Mouse (Mus musculus) ovary, postnatal 36 days (tissue): ENCODE measurements at regions not wholly inside any gene's neighbourhood (a gene's known extent, or its start where the extent isn't known, plus 50 kb on each side); places are given as distances from the start of the nearest gene placed in this dataset.

Experiments
- DNase-seq: peaks from one replicate; pipeline ENCODE4 v3.0.0; 2022; ENCODE audit warnings: low spot score, mixed read lengths

DNA sequence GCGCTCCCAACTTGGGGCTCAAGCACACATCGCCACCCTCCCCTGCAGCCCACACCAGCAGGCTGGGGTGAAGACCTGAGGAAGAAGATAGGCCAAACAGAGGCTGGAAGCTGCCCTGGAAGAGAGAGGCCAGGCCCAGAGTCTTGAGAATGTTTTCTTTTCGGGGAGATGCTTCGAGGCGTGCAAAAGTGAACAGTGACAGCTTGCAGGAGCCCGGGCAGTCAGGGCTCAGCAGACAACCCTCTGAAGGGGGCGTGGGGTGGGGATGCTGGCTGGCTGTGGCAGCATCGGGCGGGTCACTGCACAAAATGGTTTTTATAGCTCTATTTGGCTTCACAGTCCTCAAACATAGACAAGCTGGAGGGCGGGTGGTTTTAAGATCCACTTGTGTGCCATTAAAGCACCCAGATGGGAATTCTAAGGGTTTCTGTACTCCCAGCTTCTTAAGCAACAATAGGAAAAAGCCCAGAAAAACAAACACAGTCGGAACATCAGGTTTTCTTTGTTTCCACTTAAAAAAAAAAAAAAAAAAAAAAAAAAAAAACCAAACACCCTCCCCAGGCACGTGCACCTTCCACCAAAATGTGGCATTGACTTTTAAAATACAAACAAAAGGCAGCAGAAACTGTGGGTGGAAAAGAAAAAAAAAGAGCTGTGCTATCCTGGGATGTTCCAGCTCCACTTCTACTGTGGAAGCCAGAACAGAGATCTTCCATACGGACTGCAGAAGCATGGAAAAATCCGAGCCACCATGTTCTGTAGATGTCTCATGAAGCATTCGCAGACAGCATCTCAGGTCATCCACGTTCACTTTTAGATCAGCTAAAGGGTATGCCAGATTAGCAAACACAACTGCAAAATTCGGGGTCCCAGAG is 123.5 kb downstream of the Ly86 start:
- DNase-seq: no peak

DNA sequence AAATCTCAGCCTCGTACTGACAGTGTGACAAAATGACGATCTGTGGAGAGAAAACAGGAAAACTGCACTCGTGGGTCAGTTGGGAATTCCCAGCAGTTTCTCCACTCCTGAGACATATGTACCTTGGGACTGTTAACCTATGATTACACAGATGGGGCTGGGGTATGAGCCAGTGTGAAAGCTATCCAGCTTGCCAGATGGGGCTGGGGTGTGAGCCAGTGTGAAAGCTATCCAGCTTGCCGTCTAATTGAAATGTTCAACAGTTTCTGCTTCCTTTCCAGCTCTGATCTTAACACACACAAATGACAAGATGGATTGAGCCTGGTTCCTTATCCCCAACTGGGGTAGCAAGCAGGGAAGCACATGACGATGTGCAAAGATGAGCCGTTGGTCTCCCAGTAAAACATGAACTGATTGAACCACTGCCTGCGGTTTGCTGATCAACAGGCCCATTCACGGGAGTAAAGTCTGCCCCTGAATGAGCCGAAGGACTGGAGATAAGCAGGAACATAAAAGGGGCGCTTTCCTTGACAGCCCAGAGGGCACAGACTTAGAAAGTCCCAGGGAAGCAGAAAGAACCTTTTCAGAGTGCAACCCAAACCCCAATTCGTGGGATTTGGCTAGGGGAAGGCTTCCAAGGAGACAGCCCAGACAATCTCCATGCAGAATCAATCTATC is 125.4 kb downstream of the Ly86 start:
- no peak for DNase-seq

DNA sequence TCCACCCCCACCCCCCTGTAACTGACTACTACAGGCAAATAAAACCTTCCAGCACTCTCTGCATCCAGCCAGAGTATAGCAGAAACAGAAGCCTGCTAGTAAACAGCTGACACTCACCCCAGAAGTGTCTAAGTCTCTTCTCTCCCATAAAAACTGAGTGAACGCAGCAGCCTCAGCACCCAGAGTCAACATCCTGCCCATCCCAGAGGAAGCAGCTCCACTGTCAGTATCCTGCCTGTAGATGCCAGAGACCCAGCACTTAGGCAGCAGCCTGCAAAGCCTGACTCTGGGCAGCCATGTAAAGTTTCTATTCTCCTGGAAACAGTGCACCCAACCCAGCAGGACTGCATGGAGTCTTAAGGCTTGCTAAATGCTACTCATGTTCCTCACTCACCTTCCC is 128.4 kb downstream of the Ly86 start:
- no peak for DNase-seq

DNA sequence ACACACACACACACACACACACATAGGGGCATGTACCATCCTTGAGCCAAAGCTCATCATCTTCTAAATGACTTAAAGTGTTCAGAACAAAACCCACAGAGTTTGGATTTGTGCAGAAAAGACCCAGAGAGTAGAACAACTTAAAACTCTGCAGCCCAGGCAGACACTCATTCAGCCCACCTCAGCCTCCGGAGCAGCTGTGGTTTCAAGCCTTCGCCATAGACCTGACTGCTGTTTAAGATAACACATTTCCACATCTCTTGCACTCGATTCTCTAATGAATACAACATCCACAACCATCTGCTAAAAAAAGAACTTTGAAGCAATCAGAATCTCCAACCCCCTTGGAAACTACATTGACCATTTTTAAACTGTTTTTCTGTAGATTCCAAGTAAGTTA is 130.8 kb downstream of the Ly86 start:
- no peak for DNase-seq

DNA sequence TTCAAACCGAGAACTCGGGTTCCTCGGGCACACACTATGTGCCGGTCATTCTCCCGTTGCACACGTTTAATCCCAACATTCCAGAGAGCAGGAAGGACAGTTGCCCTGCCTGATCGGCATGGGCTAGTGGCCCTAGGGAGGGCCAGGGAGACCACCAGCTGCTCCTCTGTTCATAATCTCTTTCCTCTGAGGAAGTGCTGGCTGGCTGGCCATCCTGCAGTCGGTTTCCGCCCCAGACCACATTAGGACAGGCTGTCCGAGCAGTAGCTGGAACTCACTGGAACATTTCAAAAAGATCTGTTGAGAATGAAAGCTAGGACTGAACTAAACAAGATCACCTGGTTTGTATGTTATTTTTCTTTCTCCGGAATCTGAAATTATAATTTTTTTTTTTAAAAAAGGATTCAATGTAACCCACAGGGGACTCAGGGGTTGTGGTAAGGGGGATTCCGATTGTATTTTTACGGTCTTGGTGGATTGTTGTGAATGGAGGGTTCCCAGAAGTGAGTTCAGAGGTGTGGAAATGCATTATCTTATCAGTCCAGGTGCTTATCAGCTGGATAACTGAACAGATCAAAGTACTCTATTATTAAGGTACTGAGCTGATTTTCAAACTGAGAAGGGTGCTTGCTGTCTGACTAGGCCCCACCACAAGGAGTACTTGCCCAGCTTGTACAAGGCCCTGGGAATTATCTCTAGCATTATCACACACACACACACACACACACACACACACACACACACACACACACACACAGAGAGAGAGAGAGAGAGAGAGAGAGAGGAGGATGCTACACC is 131.4 kb downstream of the Ly86 start:
- DNase-seq: no peak

DNA sequence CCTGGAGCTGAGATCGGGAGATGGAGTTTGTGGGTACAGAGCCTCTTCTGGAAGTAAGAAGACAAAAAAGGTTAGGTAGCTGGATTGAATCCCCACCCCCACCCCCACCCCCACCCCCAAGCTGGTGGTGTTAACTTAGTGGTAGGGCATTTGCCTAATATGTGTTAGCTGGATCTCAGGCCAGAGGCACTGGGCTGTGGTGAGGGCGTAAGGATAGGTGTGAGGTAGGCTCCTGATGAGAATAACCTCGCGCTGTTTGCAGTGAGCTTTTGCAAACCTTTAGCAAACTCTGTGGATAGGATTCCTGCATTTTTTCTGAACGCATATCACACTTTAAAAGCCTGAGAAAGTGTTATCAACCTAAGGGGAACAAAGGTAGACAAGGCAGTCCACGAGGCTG is 132.3 kb downstream of the Ly86 start:
- no peak for DNase-seq

DNA sequence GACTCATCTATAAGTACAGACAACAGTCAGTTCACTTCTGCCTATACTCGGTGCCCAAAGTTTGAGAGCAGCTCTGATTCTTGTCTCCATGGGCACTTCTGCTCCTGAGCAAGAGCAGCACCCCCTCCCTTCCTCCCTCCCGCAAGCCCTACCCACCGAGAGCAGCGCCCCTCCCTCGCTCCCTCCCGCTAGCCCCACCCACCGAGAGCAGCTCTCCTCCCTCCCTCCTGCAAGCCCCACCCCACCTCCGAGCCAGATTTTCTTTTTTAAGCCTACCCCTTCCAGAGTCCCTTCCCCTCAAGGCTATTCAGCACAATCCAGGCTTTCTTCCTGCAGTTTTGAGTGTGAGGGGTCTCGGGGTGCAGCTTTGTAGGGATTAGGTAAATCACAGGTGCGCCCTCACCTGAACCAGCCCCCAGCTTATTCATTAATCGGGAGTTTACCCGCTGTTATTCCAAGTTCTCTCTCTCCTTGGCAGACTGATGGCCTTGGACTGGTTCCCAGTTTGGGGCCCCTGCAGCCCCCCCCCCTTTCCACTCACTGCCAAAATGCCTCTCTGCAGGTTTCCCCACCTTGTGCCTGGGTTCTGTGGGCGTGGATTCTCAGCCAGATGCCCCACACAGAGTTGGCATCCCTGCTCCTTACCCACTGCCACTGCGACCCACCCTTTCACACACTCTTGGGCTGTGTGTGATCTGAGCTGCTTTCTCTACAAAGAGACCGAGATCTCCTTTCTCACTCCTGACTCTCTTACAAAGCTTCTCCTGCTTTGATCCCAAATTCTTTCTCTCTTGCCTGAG is 132.9 kb downstream of the Ly86 start:
- DNase-seq: peak; percentile 60

DNA sequence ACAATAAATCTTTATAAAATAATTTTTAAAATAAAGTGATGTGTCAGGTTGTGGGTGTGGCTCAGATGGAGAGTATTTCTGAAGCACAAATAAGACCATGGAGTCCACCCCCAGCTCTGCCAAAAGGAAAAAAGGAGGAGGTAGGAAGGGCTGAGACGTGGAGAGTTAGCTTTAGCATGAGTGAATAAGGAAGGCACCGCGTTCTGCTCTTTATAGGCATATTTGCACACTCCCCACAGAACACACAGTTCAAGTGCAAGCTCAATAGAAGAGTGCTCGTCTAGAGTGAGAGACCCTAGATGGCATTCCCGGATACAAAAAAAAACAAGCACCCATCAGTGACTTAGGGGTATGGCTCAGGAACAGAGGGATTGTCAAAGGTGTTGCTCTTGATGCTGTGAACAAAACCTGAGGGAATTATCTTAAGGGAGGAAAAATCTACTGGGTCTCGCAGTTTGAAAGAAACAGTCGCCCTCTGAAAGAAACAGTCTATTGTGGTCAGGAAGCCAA is 134.2 kb downstream of the Ly86 start:
- no peak for DNase-seq

DNA sequence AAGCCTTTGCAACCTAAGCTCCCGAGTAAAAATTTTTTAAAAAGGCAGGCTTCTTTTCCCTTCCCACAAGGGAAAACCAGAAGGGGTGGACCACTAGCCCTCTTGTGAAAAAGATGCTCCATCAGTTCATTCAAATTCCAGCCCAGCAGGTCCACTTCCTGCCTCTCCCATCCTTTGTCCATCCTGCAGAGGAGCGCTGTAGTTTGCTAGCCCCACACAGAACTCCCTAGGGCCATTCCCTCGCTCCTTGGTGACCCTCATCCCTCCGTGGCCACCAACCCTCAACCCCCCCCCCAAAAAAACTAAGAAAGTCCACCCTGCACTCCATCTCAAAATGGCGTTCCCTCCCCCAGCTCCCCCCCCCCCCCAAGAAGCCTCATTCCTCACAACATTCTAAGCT is 136.5 kb downstream of the Ly86 start:
- no peak for DNase-seq

DNA sequence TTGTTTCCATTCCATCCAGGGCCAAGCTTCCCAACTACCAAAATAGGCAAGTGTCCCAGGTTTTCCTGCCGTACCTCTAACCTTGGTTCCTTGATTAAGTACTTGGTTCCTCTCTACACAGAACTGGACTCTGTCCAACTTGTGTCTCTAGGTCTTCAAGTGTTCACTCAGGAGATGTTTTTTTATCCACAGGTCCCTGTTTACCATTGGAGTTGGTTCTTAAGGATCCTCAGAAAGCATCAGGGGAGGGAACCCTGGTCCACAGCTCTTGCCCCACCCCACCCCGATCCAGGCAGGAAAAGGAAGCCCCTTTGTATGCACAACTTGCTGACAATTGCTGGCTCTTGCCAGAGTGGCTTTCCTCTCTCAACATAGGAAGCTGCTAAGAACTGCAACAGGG is 137.0 kb downstream of the Ly86 start:
- no peak for DNase-seq

DNA sequence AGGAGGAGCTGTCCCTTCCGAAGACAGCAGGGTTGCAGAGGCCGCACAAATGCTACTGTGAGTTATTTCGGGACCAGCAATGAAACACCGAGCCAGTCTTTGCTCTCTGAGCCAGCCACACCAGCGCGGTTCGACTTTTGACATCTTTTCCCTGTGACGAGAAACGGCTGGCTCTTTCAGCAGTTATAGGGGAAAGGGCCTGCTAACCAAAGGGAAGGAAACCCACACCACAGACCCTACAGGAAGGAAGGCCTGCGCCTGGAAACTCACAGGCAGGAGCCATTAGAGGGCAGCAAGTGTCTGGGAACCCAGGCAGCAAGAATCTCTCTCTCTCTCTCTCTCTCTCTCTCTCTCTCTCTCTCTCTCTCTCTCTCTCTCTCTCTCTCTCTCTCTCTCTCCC is 137.6 kb downstream of the Ly86 start:
- peak; percentile 71 for DNase-seq

DNA sequence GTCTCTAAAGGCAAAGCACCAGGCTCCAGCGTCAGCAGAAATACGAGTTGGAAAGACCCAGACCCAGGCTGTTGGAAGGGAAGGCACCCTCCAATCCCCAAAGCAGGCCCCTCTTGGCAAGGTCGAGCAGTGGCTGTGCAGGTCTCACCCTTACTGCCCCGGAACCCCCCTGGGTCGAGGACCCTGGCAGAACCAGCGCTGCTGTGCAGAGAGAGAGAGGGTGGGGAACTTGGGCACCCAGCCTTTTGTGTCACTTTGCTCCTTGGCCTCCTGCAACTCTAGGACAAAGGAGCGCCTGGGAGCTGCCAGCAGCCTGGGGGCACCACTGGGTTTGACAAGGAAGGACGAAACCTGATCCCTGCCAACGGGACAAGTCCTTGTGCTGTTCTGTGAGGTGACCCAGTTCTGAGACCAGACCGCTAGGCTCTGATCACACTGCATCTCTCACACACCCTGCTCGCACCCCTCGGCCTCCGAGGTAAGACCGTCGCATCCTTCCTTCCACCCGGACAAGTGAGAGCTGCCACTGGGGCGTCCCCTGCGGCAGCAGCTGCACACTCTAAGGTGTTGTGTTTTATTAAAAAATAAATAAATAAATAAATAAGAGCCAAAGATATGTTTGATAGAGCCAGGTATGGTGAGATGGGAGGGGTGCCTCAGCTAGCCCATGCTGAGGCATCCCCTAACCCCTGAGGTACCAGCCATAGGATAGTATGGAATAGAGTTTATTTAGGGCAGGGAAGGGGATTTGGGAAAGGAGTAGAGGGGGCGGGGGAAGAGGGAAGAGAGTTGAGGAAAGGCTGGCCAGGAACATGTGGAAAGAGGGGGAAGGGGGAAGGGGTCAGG is 138.2 kb downstream of the Ly86 start:
- peak; percentile 66 for DNase-seq

DNA sequence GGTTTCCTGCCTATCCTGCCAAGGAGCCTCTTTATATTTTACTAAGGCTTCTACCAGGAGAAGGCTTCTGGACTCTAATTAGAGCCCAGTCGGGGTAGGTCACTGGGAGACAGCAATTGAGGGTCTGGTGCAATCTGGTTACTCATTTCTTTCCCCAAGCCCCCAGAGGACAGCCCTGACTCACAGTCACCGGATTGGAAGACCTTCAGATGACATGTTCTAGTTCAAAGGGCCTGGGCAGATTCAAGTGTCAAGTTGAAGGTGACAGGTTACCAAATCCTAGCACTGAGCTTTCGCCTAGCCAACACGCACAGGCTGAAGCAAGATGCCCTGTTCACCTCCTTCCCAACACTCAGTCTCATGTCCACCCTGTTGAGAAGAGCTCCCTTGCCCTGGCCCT is 139.6 kb downstream of the Ly86 start:
- DNase-seq: no peak

DNA sequence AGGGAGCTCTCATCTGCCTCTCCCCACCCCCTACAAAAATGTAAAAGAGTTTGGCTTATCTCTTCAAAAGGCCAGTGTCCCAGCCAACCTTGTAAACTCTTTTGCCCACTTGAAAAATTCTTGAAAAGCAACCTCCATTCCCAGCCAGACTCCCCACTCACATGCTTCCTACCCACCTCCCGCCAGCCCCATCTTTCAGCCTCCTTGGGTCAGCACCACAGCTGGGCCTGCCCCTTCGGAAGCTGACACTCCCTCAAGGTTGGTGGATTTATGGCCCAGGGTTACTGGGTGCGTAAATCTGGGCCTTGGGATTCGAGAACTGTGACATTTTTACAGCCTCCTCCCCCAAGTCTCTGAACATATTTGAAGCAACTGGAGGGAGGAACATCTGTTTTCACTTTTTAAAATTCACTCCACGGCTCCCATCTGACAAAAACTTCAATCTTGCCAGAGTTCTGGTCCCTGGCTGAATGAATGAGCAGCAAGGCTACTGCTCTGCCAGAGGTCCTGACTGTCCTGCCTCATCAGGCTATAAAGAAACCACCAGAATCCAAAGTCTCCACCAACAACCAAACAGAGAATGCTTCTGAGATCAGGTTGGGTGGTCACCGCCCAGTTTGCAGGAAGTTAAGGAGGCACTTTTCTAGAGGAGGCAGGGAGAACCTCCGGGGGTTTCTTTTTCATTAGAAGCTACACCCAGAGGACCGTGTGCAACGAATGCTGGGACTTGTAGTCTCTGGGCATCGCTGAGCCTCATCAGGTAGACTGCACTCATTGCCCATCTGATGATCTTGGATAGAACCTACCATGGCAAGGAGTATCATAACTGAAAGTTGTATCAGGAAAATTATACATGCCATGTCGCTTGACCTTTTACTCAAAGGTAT is 147.3 kb downstream of the Ly86 start:
- no peak for DNase-seq

DNA sequence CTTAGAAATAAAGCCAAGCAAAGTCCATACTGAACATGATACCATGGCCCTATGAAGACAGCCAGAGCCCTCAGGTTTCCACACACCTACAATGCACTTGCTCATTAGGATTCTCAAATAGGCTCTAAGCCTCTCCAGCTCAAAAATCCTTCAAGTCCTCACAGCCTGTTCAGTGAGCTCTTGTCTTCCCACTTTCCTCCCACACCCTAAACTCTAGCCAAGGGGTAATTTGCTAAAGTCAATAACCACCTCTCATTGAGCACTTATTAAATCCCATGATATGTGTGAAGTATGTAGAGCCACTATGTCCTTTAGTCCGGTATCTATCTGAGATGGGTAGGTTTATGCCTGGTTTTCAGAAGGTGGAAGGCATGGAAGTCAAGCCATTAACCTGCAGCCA is 148.3 kb downstream of the Ly86 start:
- no peak for DNase-seq

DNA sequence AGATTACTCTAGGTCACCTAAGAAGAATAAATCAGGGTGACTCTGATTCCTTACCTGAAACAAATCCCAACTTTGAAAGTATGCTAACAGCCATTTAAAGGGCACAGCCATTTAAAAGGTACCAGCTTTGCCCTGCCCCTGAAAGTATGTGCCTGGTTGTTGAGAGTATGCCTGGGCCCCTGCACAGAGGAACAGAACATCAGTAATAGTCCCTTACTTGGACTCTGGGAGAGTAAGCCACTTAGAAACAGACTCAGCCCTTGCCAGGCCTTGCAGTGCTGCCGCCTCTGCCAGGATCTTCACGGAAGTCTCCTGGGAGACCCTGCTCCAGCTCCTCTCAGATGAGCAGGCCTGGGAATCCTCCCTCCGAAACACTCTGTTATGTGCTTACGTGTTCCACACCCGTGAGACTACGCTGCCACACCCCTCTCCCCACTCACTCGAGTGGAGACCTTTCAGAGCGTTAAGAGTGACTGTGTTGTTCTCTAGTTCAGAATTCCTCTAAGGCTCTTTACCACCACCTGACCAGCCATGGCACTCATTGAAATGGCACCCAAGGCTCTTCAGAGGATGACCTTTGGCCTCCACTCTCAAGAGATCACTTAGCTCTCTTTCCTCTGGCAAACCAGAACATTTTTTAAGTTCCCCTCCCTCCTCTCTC is 150.4 kb downstream of the Ly86 start:
- no peak for DNase-seq

DNA sequence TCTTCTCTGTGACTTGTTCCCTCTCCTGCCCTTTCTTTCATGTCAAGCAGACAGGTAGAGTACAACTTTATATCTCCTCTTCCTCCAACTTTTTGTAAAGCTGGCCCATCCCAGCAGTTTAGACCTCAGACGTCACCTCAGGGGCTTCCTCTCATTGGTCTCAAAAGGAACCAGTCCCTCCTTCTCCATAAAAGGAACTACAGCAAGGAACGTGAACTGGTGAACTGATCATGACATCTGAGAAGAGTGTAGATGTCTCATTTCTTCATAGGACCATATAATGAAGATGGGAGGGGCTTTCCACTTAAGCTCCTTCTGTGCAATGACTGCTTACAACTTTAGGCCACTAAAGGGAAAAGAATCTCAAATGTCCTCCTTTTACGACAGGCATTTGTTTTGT is 153.0 kb downstream of the Ly86 start:
- no peak for DNase-seq

DNA sequence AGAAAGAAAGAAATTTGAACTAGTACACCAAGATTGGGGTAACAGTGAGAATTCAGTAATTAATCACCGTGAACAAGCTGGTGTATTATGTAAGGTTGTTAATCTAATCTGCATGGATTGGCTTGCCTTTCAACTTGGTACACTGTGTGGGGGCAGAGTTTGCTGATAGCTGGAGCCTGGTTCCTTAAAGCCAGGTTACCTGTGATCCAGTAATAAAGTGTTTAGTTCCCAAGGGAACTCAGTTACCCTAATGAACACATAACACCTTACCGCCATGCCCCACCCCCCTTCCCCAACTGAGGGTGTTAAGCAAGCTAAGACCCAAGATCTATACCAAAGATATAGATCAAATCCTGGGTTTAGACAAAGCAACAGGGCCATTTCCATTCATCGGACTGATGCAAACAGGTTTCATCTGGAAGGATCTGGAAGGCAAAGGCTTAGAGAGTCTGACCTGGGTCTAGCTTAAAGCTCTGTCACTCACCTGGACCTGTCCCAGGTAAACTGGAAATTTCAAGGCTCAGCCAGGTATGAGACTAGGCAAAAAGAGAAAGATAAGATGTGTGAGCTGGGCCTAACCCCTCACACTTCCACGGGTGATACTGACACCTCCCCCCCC is 155.8 kb downstream of the Ly86 start:
- DNase-seq: no peak

DNA sequence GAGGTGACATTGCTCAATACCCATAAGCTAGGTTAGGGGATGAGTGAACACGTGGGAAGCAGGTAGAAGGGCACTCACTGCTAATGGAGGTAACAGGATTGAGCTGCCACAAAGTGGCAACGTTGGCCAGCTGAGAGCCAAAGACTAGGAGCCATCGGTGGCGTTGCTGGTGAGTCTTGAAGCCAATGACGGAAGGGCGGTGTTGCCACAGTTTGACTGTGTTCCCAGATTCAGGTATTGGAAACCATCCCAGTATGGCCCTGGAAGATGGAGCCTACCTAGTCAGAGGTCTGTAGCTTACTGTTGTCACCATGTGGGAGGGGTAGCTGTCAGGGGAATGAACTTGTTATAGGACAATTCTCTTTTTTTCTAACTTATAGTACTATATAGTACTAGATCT is 158.4 kb downstream of the Ly86 start:
- no peak for DNase-seq
